Mouse (Mus musculus) ES-E14 (cell line): ENCODE measurements at regions not wholly inside any gene's neighbourhood (a gene's known extent, or its start where the extent isn't known, plus 50 kb on each side); places are given as distances from the start of the nearest gene placed in this dataset.

Experiments used
- CHD2 ChIP-seq: IDR thresholded peaks from 2 replicates; pipeline ENCODE4 v1.6.1; 2014; ENCODE audit warnings: mild to moderate bottlenecking, low read depth, low read length, inconsistent platforms
- HCFC1 ChIP-seq: IDR thresholded peaks from 2 replicates; pipeline ENCODE4 v1.6.1; 2012; ENCODE audit warnings: low read length, inconsistent platforms, borderline replicate concordance; ENCODE audit not compliant: insufficient read depth
- MAFK ChIP-seq: IDR thresholded peaks from 2 replicates; pipeline ENCODE4 v1.6.1; 2014; ENCODE audit warnings: mild to moderate bottlenecking, low read depth, low read length, inconsistent platforms; ENCODE audit not compliant: insufficient read depth
- ZC3H11A ChIP-seq: IDR thresholded peaks from 2 replicates; pipeline ENCODE4 v1.6.1; 2012; ENCODE audit warnings: low read depth, mild to moderate bottlenecking, inconsistent platforms, low read length, borderline replicate concordance

- TF ChIP-seq MAFK (no peak), ZC3H11A (no peak), CHD2 (no peak), HCFC1 (no peak)
Observed at GRCm38 (mm10) chr4:31753677-31754312, 210.1 kb upstream of the Map3k7 start.
